Mouse (Mus musculus): Measurements from ENCODE around the gene Psmb1. TPM values are rescaled to one million over a fixed set of nuclear protein-coding genes. Genes with fewer than 3 reads are reported as not detected.

The Psmb1 gene
- polyA plus RNA-seq, 1 experiment from 2014 or later = 195 TPM

DNA sequence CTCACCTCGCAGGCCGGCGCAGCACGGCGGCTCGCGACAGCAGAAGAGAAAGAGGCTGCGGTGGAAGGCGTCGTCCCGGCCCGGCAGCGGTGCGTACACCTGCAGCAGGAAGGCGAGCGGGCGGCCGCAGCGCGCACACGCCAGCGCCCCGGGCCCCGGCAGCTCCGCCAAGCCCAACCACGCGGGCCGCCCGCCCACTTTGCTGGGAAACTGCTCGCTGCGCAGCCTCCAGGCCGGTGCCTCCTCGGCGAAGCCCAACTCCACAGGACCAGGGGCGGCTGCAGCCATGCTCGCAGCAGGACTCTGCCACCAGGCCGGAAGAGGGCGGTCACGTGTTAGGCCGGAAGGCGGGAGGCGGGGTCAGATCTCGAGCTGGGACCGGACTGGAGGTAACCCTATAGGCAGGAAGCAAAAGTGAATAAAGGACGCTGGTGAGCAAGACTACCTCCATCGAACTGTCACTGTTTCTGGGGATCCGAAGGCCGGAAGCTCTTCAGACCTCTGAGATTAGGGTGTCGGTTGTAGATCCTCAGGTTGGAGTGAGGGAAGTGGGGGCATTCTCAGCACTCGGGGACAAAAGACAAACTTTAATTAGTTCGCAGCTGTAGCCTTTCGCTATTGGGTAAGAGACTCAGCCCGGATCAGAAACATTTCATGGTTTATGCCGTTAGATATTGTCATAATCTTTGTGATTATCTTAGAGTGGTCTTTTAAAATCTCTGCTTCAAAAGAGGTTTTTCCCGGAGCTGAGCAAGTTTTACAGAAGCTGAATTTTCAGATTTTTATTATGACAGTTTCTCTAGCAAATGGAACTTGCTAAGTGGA is 27.6 kb upstream of the Psmb1 start, which contains the start of gene Pdcd2:
TSS of gene Pdcd2 (minus strand) at position 316 of the 825 bp plus-strand sequence.
- in situ Hi-C loops (cut with MboI; ENCODE audit: low pct_unique_long_range_greater_than_20kb) = no loop called here
- ChIA-PET CTCF (interaction anchor here (1.4 kb wide), 1 partner anchor 12 kb away, joined by 6 read pairs; no protein-coding TSS in a partner anchor), POLR2A (interaction anchor here (1.0 to 1.2 kb wide), 2 partner anchors 19 to 37 kb away, joined by 3 to 4 read pairs; partner anchors contain the start of gene Prdm9)
- DNase-seq (ENCODE audit: low read depth, low spot score) (peak; percentile 71), ATAC-seq (peak; percentile 99)
- no peaks in the 10 kb centered on the region for H3K27me3 ChIP-seq
- peak; percentile 16 for TF ChIP-seq CTCF (IDR thresholded peaks at IDR 0.05)

DNA sequence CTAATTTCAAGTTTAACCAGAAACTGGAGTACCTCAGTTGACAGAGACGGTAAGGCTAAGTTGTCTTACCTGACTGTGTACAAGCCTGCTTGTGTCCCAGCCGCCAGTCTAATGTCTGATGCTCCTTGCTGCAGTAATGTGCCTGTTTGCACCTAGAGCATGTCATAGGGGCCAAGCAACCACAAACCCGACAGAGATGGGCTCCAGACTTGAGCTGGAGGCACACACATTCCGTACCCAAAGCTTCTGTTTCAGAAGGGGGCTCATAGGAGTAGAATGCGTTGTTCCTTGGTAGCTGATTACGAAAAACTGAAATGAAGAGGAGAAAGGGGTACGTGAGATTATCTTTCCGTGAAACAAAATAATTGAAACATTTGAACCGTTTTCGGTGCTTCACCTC is 26.8 kb upstream of the Psmb1 start:
- DNase-seq (ENCODE audit: low read depth, low spot score) = no peak
- ATAC-seq = no peak
- in situ Hi-C loops (cut with MboI; ENCODE audit: low pct_unique_long_range_greater_than_20kb) = no loop called here
- TF ChIP-seq CTCF (IDR thresholded peaks at IDR 0.05) = no peak
- H3K27me3 ChIP-seq = no peaks in the 10 kb centered on the region
- ChIA-PET CTCF (no interaction called here), POLR2A (interaction anchor here (1.0 to 1.2 kb wide), 2 partner anchors 20 to 38 kb away, joined by 3 to 4 read pairs; partner anchors contain the start of gene Prdm9)

DNA sequence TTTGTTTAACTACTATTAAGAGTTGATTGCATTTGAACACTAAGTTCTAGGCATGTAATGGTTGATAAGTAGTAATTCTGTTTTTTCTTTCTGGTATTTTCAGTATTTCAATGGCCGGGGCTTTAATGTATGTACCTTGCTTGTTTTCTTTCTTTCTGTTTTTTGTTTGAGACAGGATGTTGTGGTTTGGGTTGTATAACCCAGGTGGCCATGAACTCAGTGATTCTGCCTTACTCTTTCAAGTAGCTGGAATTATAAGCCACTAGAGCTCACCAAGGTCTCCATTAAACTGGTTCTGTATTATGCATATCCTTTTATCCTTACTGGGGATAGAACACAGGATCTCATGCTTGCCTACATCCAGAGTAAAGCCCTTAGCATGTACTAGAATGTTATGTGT is 19.2 kb upstream of the Psmb1 start:
- H3K27me3 ChIP-seq = no peaks in the 10 kb centered on the region
- POLR2A ChIA-PET = interaction anchor here (1.2 kb wide), 1 partner anchor 7 kb away, joined by 4 read pairs; no protein-coding TSS in a partner anchor
- in situ Hi-C loops (cut with MboI; ENCODE audit: low pct_unique_long_range_greater_than_20kb) = no loop called here
- CTCF ChIA-PET = interaction anchor here (1.3 kb wide), 1 partner anchor 10 kb away, joined by 3 read pairs; no protein-coding TSS in a partner anchor
- no peak for TF ChIP-seq CTCF (IDR thresholded peaks at IDR 0.05)
- DNase-seq (ENCODE audit: low read depth, low spot score) (no peak), ATAC-seq (no peak)

DNA sequence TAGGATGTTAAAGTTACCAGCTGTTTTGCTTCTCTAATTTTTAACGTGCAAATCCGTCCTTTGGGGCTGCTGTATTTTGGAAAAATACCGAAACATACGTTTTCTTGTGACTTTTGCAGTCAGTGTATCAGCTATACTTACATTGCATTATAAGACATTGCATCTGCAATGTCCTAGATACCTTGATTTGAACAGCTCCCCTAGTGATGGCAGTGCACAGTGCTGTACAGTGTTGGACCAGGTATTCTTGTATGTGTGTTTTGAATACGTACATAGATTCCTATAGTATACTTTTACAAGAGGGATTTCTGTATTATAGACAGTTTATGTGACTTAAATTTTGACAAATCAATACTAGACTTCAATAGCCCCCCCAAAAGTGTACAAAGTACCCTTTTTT is 18.6 kb upstream of the Psmb1 start:
- in situ Hi-C loops (cut with MboI; ENCODE audit: low pct_unique_long_range_greater_than_20kb) = no loop called here
- TF ChIP-seq CTCF (IDR thresholded peaks at IDR 0.05) = no peak
- CTCF ChIA-PET = interaction anchor here (1.3 kb wide), 1 partner anchor 9 kb away, joined by 3 read pairs; no protein-coding TSS in a partner anchor
- H3K27me3 ChIP-seq = no peaks in the 10 kb centered on the region
- ATAC-seq = no peak
- no peak for DNase-seq (ENCODE audit: low read depth, low spot score)
- POLR2A ChIA-PET = no interaction called here

- ATAC-seq (no peak), DNase-seq (ENCODE audit: low read depth, low spot score) (no peak)
- ChIA-PET POLR2A (no interaction called here), CTCF (interaction anchor here (1.3 kb wide), 1 partner anchor 9 kb away, joined by 3 read pairs; no protein-coding TSS in a partner anchor)
- in situ Hi-C loops (cut with MboI; ENCODE audit: low pct_unique_long_range_greater_than_20kb) = no loop called here
- TF ChIP-seq CTCF (IDR thresholded peaks at IDR 0.05) = no peak
- no peaks in the 10 kb centered on the region for H3K27me3 ChIP-seq
These were observed 18.2 kb upstream of the Psmb1 start for GRCm38 (mm10) chr17:15517776-15518175.

GRCm38 (mm10) chr17:15510694-15511093 is 11.1 kb upstream of the Psmb1 start:
- DNase-seq (ENCODE audit: low read depth, low spot score) (peak; percentile 58), ATAC-seq (peak; percentile 98)
- no peaks in the 10 kb centered on the region for H3K27me3 ChIP-seq
- in situ Hi-C loops (cut with MboI; ENCODE audit: low pct_unique_long_range_greater_than_20kb) = no loop called here
- ChIA-PET CTCF (no interaction called here), POLR2A (interaction anchor here (1.5 kb wide), 1 partner anchor 9 kb away, joined by 4 read pairs; no protein-coding TSS in a partner anchor)
- TF ChIP-seq CTCF (IDR thresholded peaks at IDR 0.05) = no peak

DNA sequence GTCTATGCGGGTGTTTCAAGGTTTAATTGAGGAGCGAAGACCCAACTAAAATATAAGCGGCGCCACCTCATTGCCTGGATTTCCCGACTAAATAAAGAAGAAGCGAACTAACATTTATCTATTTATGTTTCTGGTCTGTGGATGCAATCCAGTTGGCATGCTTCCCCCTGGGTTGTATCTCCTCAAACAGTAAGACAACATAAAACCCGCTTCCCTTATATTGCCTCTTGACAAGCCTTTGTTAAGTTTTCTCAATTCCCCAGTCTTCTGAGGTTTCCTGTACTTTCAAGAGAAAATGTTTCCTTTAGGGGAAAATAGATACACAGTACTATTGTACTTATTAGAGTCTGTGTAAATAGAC is 818 bp downstream of the Psmb1 start:
- POLR2A ChIA-PET = interaction anchor here (0.5 kb wide), 1 partner anchor 121 kb away, joined by 7 read pairs; no protein-coding TSS in a partner anchor
- CTCF ChIA-PET = no interaction called here
- no peak for TF ChIP-seq CTCF (IDR thresholded peaks at IDR 0.05)
- no peaks in the 10 kb centered on the region for H3K27me3 ChIP-seq
- DNase-seq (ENCODE audit: low read depth, low spot score) (no peak), ATAC-seq (no peak)
- in situ Hi-C loops (cut with MboI; ENCODE audit: low pct_unique_long_range_greater_than_20kb) = no loop called here

- no peaks in the 10 kb centered on the region for H3K27me3 ChIP-seq
- ATAC-seq (peak; percentile 89), DNase-seq (ENCODE audit: low read depth, low spot score) (peak; percentile 39)
- no peak for TF ChIP-seq CTCF (IDR thresholded peaks at IDR 0.05)
- in situ Hi-C loops (cut with MboI; ENCODE audit: low pct_unique_long_range_greater_than_20kb) = no loop called here
- POLR2A ChIA-PET = no interaction called here
- CTCF ChIA-PET = no interaction called here
These were observed 1.4 kb downstream of the Psmb1 start for GRCm38 (mm10) chr17:15497882-15498752.

GRCm38 (mm10) chr17:15490542-15490941 is 9.0 kb downstream of the Psmb1 start:
- CTCF ChIA-PET = interaction anchor here (0.8 to 1.1 kb wide), 3 partner anchors 13 to 102 kb away, joined by 3 to 4 read pairs (median 3); no protein-coding TSS in a partner anchor
- ATAC-seq (no peak), DNase-seq (ENCODE audit: low read depth, low spot score) (no peak)
- POLR2A ChIA-PET = no interaction called here
- in situ Hi-C loops (cut with MboI; ENCODE audit: low pct_unique_long_range_greater_than_20kb) = no loop called here
- no peak for TF ChIP-seq CTCF (IDR thresholded peaks at IDR 0.05)
- no peaks in the 10 kb centered on the region for H3K27me3 ChIP-seq

GRCm38 (mm10) chr17:15472671-15473070 is 26.9 kb downstream of the Psmb1 start:
- CTCF ChIA-PET = interaction anchor here (0.9 to 1.8 kb wide), 4 partner anchors 18 to 416 kb away, joined by 3 read pairs; no protein-coding TSS in a partner anchor
- TF ChIP-seq CTCF (IDR thresholded peaks at IDR 0.05) = peak; percentile 55
- H3K27me3 ChIP-seq = no peaks in the 10 kb centered on the region
- DNase-seq (ENCODE audit: low read depth, low spot score) (no peak), ATAC-seq (no peak)
- POLR2A ChIA-PET = no interaction called here
- in situ Hi-C loops (cut with MboI; ENCODE audit: low pct_unique_long_range_greater_than_20kb) = no loop called here
